In the genomic region with DNA sequence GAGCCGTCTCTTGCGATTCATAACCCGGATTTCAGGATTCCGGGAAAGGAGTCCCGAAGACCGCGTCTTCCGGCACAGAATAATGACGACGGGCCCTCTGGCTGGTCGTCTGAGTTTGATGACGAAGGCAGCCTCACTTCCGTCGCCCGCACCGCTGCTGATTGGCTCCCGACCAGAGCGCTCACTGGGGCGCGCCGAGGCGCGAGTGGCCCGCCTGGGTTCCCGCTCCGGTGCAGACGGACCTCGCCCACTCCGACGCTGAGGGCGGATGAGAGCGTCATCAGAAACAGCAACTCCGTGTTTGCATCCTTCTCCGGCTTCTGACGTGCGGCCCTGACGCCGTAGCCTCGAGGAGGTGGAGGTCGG, we compare ENCODE assay signal across 8 mouse cellular contexts. TPM values are rescaled to one million over a fixed set of nuclear protein-coding genes. Genes with fewer than 3 reads are reported as not detected.
DNase-seq lines count a peak whose midpoint lies in the region; ATAC-seq and TF ChIP-seq lines count a peak whose summit lies in the region.

A gene (minus strand): TSS at position 90 of the 366 bp plus-strand sequence.
A gene (plus strand): TSS at position 164 of the 366 bp plus-strand sequence.

- DNase-seq in MN1 (ENCODE audit: low spot score), result peak; percentile 98
- DNase-seq in cerebellum, adult 9-10 months, result peak; percentile 94
- peak; percentile 97 for DNase-seq in hindbrain, embryonic 10.5 days (ENCODE audit: low spot score)
- peak; percentile 97 for DNase-seq in layer of hippocampus, adult 9-11 months
- DNase-seq in lung, postnatal 0 days (ENCODE audit: low spot score), result peak; percentile 98
- peak; percentile 96 for DNase-seq in ovary, postnatal 14 days (ENCODE audit: low spot score)
- peak; percentile 94 for DNase-seq in thymus, postnatal 14 days

- no peak for TF ChIP-seq CTCF in lung, postnatal 0 days (IDR thresholded peaks at IDR 0.05)

- no peak for TF ChIP-seq EP300 in lung, postnatal 0 days (IDR thresholded peaks at IDR 0.05)

- H3K27me3 ChIP-seq in hindbrain, embryonic 10.5 days (ENCODE audit: insufficient read depth, poor library complexity, severe bottlenecking), result no peaks in the 10 kb centered on the region
- H3K27me3 ChIP-seq in lung, postnatal 0 days (replicated peaks; ENCODE audit: insufficient read depth, low read length), result no peaks in the 10 kb centered on the region

- H3K4me3 ChIP-seq in hindbrain, embryonic 10.5 days, result peak within 1 kb of the TSS; percentile 86
- H3K4me3 ChIP-seq in lung, postnatal 0 days (ENCODE audit: low read depth, low read length), result peak within 1 kb of the TSS; percentile 77

- H3K9ac ChIP-seq in lung, postnatal 0 days (replicated peaks; ENCODE audit: low read depth), result peak within 1 kb of the TSS; percentile 74

- H3K9me3 ChIP-seq in hindbrain, embryonic 10.5 days, result no peaks in the 10 kb centered on the region
- no peaks in the 10 kb centered on the region for H3K9me3 ChIP-seq in lung, postnatal 0 days (ENCODE audit: low read length)

- H3K36me3 ChIP-seq in hindbrain, embryonic 10.5 days, result peaks cover 68% of the 10 kb centered on the region
- H3K36me3 ChIP-seq in lung, postnatal 0 days (ENCODE audit: insufficient read depth, low read length), result peaks cover 6% of the 10 kb centered on the region

- under 1% methylated on average over 40 of the region's 40 CpGs for WGBS in hindbrain, embryonic 10.5 days
- WGBS in lung, postnatal 0 days, result under 1% methylated on average over 40 of the region's 40 CpGs

- H3K27ac ChIP-seq in hindbrain, embryonic 10.5 days, result peak within 1 kb of the TSS; percentile 87
- peak within 1 kb of the TSS; percentile 85 for H3K27ac ChIP-seq in lung, postnatal 0 days (ENCODE audit: low read length)

- peaks cover 32% of the 10 kb centered on the region for H3K4me1 ChIP-seq in hindbrain, embryonic 10.5 days (replicated peaks)
- peaks cover 12% of the 10 kb centered on the region; the same call in 1 of the 2 replicates for H3K4me1 ChIP-seq in lung, postnatal 0 days (ENCODE audit: insufficient read depth, low read depth, low read length)

- peak within 1 kb of the TSS; percentile 91 for H3K4me2 ChIP-seq in lung, postnatal 0 days (replicated peaks; ENCODE audit: low read depth, low read length)

- ATAC-seq in frontal cortex, adult (ENCODE audit: low TSS enrichment), result peak; percentile 91
- peak; percentile 96 for ATAC-seq in lung, postnatal 0 days

RNA-seq across cellular contexts. Expression of the first gene that starts in this region (rescaled TPM):
- polyA plus RNA-seq in hindbrain, embryonic 10.5 days (2016; fragmentation: Nextera tagmentation; extraction: Ambion mirVana), result 29.0 and 34.4 TPM in 2 replicates
- polyA plus RNA-seq in lung, postnatal 0 days (2015; fragmentation: Nextera tagmentation; extraction: Ambion mirVana), result 34.7 and 37.3 TPM in 2 replicates

RNA-seq across cellular contexts. Expression of the second gene that starts in this region (rescaled TPM):
- 83.2 and 83.7 TPM in 2 replicates for polyA plus RNA-seq in hindbrain, embryonic 10.5 days (2016; fragmentation: Nextera tagmentation; extraction: Ambion mirVana)
- 39.8 and 40.9 TPM in 2 replicates for polyA plus RNA-seq in lung, postnatal 0 days (2015; fragmentation: Nextera tagmentation; extraction: Ambion mirVana)

Comparison
In these comparisons a context has a peak if more than half of its experiments do, and no peak if none do; other contexts are left out.
1. Peak in every context shown above with its lines: DNase-seq, ATAC-seq, H3K4me3 ChIP-seq and H3K27ac ChIP-seq.